Mouse (Mus musculus) MEL (cell line): ENCODE results near the gene 1700016K19Rik. TPM values are rescaled to one million over a fixed set of nuclear protein-coding genes. Genes with fewer than 3 reads are reported as not detected.

ENCODE experiments used
- DNase-seq: peaks from one replicate; pipeline ENCODE4 v3.0.0; 2011; ENCODE audit warnings: low read depth, low spot score
- H3K27ac ChIP-seq: 2 replicates; pipeline ENCODE4 v1.5.1; 2012; ENCODE audit warnings: low read depth, mild to moderate bottlenecking, control low read depth, low read length, moderate library complexity; ENCODE audit not compliant: control insufficient read depth
- H3K27me3 ChIP-seq, 2 experiments: fragments of 150-350 bp in 1 of 2; sonication (generic) in 1 of 2; 2 replicates each; pipeline ENCODE4 v1.6.1; 2012; ENCODE audit warnings: low read length in 2 of 2, mild to moderate bottlenecking in 2 of 2, improper control_type of control experiment in 1 of 2, moderate library complexity in 1 of 2; ENCODE audit not compliant: insufficient read depth in 2 of 2, control insufficient read depth in 1 of 2
- H3K36me3 ChIP-seq, 2 experiments: 2 replicates each; pipeline ENCODE4 v1.6.1; 2012 to 2014; ENCODE audit warnings: low read length in 2 of 2, improper control_type of control experiment in 1 of 2, inconsistent platforms in 1 of 2, mild to moderate bottlenecking in 1 of 2; ENCODE audit not compliant: insufficient read depth in 2 of 2, control insufficient read depth in 1 of 2
- H3K4me1 ChIP-seq, 2 experiments: fragments of 150-350 bp in 1 of 2; sonication (generic) in 1 of 2; 2 replicates each; pipeline ENCODE4 v1.6.1; 2012; ENCODE audit warnings: low read length in 2 of 2, improper control_type of control experiment in 1 of 2, mild to moderate bottlenecking in 1 of 2; ENCODE audit not compliant: insufficient read depth in 2 of 2, control insufficient read depth in 1 of 2
- H3K4me3 ChIP-seq, 2 experiments: fragments of 150-350 bp in 1 of 2; sonication (generic) in 1 of 2; 2 replicates each; pipeline ENCODE4 v1.5.1; 2012; ENCODE audit warnings: low read depth in 2 of 2, low read length in 2 of 2, mild to moderate bottlenecking in 2 of 2, moderate library complexity in 2 of 2, control low read depth in 1 of 2, improper control_type of control experiment in 1 of 2; ENCODE audit not compliant: control insufficient read depth in 1 of 2, insufficient read depth in 1 of 2
- H3K79me2 ChIP-seq: 2 replicates; pipeline ENCODE4 v1.6.1; 2012; ENCODE audit warnings: mild to moderate bottlenecking, low read length, moderate library complexity; ENCODE audit not compliant: control insufficient read depth, poor library complexity, insufficient read depth
- H3K9ac ChIP-seq: 2 replicates; pipeline ENCODE4 v1.6.1; 2012; ENCODE audit warnings: low read depth, mild to moderate bottlenecking, control low read depth, low read length, moderate library complexity; ENCODE audit not compliant: control insufficient read depth, poor library complexity, severe bottlenecking
- H3K9me3 ChIP-seq: fragments of 150-350 bp; sonication (generic); replicated peaks from 2 replicates; pipeline ENCODE4 v1.6.1; 2012; ENCODE audit warnings: mild to moderate bottlenecking, low read length, improper control_type of control experiment, moderate library complexity; ENCODE audit not compliant: insufficient read depth
- CHD1 ChIP-seq: IDR thresholded peaks from 2 replicates; pipeline ENCODE4 v1.6.1; 2012; ENCODE audit warnings: low read depth, mild to moderate bottlenecking, inconsistent platforms, low read length, improper control_type of control experiment
- ELF1 ChIP-seq: IDR thresholded peaks from 2 replicates; pipeline ENCODE4 v1.6.1; 2014; ENCODE audit warnings: low read depth, mild to moderate bottlenecking, inconsistent platforms, low read length, improper control_type of control experiment, moderate library complexity
- ETS1 ChIP-seq: IDR thresholded peaks from 2 replicates; pipeline ENCODE4 v1.6.1; 2012; ENCODE audit warnings: low read depth, mild to moderate bottlenecking, inconsistent platforms, low read length, improper control_type of control experiment, moderate library complexity
- GATA1 ChIP-seq: IDR thresholded peaks from 2 replicates; pipeline ENCODE4 v1.6.1; 2011; ENCODE audit warnings: low read depth, low read length, improper control_type of control experiment
- HCFC1 ChIP-seq: IDR thresholded peaks from 2 replicates; pipeline ENCODE4 v1.6.1; 2012; ENCODE audit warnings: low read depth, mild to moderate bottlenecking, inconsistent platforms, low read length, improper control_type of control experiment, moderate library complexity
- KAT2A ChIP-seq: conservative IDR thresholded peaks from 2 replicates; pipeline ENCODE4 v1.6.1; 2012; ENCODE audit warnings: low read depth, low read length, improper control_type of control experiment, inconsistent platforms
- MAFK ChIP-seq: IDR thresholded peaks from 2 replicates; pipeline ENCODE4 v1.6.1; 2011; ENCODE audit warnings: low read depth, mild to moderate bottlenecking, low read length, improper control_type of control experiment, borderline replicate concordance
- MAZ ChIP-seq: IDR thresholded peaks from 2 replicates; pipeline ENCODE4 v1.6.1; 2012; ENCODE audit warnings: low read depth, mild to moderate bottlenecking, inconsistent platforms, low read length, improper control_type of control experiment
- MXI1 ChIP-seq: IDR thresholded peaks from 2 replicates; pipeline ENCODE4 v1.6.1; 2011; ENCODE audit warnings: mild to moderate bottlenecking, low read depth, low read length, improper control_type of control experiment
- MYB ChIP-seq: IDR thresholded peaks from 2 replicates; pipeline ENCODE4 v1.6.1; 2011; ENCODE audit warnings: mild to moderate bottlenecking, low read depth, low read length, improper control_type of control experiment
- NELFE ChIP-seq: IDR thresholded peaks from 2 replicates; pipeline ENCODE4 v1.6.1; 2011; ENCODE audit warnings: low read depth, low read length, improper control_type of control experiment
- POLR2A ChIP-seq, 2 experiments: IDR thresholded peaks; 2 replicates each; pipeline ENCODE4 v1.6.1; 2011 to 2012; ENCODE audit warnings: low read length in 2 of 2, mild to moderate bottlenecking in 2 of 2, control low read depth in 1 of 2, improper control_type of control experiment in 1 of 2, low read depth in 1 of 2, moderate library complexity in 1 of 2; ENCODE audit not compliant: control insufficient read depth in 1 of 2, insufficient read depth in 1 of 2, poor library complexity in 1 of 2
- RAD21 ChIP-seq: IDR thresholded peaks from 2 replicates; pipeline ENCODE4 v1.6.1; 2011; ENCODE audit warnings: mild to moderate bottlenecking, low read depth, low read length, improper control_type of control experiment
- RCOR1 ChIP-seq: IDR thresholded peaks from 2 replicates; pipeline ENCODE4 v1.6.1; 2012; ENCODE audit warnings: low read depth, mild to moderate bottlenecking, inconsistent platforms, low read length, improper control_type of control experiment
- SIN3A ChIP-seq: IDR thresholded peaks from 2 replicates; pipeline ENCODE4 v1.6.1; 2012; ENCODE audit warnings: low read length, improper control_type of control experiment, inconsistent platforms
- TAL1 ChIP-seq: IDR thresholded peaks from 2 replicates; pipeline ENCODE4 v1.6.1; 2012; ENCODE audit warnings: mild to moderate bottlenecking, inconsistent platforms, low read length, moderate library complexity, mixed read lengths
- TCF12 ChIP-seq: IDR thresholded peaks from 2 replicates; pipeline ENCODE4 v1.6.1; 2014; ENCODE audit warnings: low read depth, mild to moderate bottlenecking, inconsistent platforms, low read length, improper control_type of control experiment, moderate library complexity
- UBTF ChIP-seq: IDR thresholded peaks from 2 replicates; pipeline ENCODE4 v1.6.1; 2012; ENCODE audit warnings: low read depth, mild to moderate bottlenecking, inconsistent platforms, low read length, improper control_type of control experiment, moderate library complexity, borderline replicate concordance; ENCODE audit not compliant: insufficient read depth
- ZKSCAN1 ChIP-seq: IDR thresholded peaks from 2 replicates; pipeline ENCODE4 v1.6.1; 2012; ENCODE audit warnings: low read depth, mild to moderate bottlenecking, inconsistent platforms, low read length, improper control_type of control experiment, moderate library complexity
- ZMIZ1 ChIP-seq: IDR thresholded peaks from 2 replicates; pipeline ENCODE4 v1.6.1; 2012; ENCODE audit warnings: low read depth, mild to moderate bottlenecking, inconsistent platforms, low read length, improper control_type of control experiment, moderate library complexity
- polyA plus RNA-seq, 2 experiments: library from polyadenylated mRNA; stranded (reverse) in 1 of 2; unstranded in 1 of 2; fragments of >175 nt in 1 of 2; fragments of >200 nt in 1 of 2; gene quantifications; 2 replicates each; pipeline versions ENCODE4 v1.2.1 to v1.2.4; 2012; ENCODE audit warnings: low replicate concordance in 2 of 2, low read depth in 1 of 2; ENCODE audit not compliant: insufficient read length in 2 of 2, insufficient read depth in 1 of 2, missing spikeins in 1 of 2
- total RNA-seq: library from RNA; depleted of rRNA; stranded (reverse); fragments of 300-350 nt; gene quantifications from 2 replicates; pipeline ENCODE4 v1.2.3, GENCODE M21; 2012

The 1700016K19Rik gene
- total and polyA plus RNA-seq, 3 experiments, result 0.25 TPM; not detected in 2

DNA sequence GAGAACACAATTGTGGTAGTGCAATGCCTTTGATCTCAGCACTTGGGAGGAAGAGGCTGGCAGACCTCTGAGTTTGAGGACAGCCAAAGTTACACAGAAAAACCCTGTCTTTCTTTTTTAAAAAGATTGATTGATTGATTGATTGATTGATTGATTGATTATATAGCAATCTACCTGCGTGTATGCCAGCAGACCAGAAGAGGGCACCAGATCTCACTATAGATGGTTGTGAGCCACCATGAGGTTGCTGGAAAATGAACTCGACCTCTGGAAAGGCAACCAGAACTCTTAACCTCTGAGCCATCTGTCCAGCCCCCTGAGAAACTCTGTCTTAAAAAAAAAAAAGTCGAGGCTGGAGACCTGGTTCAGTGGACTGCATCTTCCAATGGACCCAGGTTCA lies 29.1 kb upstream of the 1700016K19Rik start (continued):
- no peak for TF ChIP-seq MAFK
- no peak for TF ChIP-seq UBTF
- TF ChIP-seq KAT2A, result no peak
- no peak for TF ChIP-seq MXI1
- TF ChIP-seq RAD21, result peak; percentile 25
- no peak for TF ChIP-seq ZKSCAN1
- TF ChIP-seq GATA1, result no peak
- TF ChIP-seq ETS1, result no peak
- TF ChIP-seq ZMIZ1, result no peak
- TF ChIP-seq TAL1, result no peak
- no peak for TF ChIP-seq MYB

DNA sequence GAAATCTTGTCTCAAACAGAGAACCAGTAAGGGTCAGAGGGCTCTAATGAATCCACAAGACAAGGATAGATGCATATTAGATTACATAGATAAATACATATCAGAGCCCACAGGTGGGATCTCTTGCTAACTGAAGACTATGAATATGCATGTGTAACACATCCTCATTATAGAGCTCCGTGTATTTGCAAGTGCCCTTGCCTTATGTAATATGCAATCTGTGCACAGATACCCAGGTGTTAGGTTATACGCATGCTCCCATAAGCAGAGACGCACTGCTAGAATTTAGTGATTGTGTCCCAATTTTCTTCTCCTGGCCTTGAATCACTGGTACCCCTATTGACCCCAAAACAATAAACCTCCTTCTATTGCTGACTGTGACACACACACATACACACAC lies 27.5 kb upstream of the 1700016K19Rik start:
- Histone ChIP-seq H3K27ac (no peak overlapping the region), H3K36me3 (peaks cover 0 to 4% of the 10 kb centered on the region in 2 experiments; a peak in 2 of 4 replicates), H3K9me3 (no peaks in the 10 kb centered on the region), H3K9ac (no peak overlapping the region), H3K4me3 (no peak overlapping the region), H3K4me1 (peaks cover 2 to 13% of the 10 kb centered on the region in 2 experiments; a peak in 3 of 4 replicates), H3K27me3 (no peaks in the 10 kb centered on the region), H3K79me2 (no peaks in the 10 kb centered on the region)
- DNase-seq, result no peak
- TF ChIP-seq ETS1 (no peak), POLR2A (IDR thresholded peaks at IDR 0.05; ENCODE audit: control insufficient read depth in 1 of 2, insufficient read depth in 1 of 2, low read depth in 1 of 2, low read length in 2 of 2, poor library complexity in 1 of 2) (no peak), RCOR1 (no peak), UBTF (no peak), HCFC1 (no peak), MAZ (no peak), ELF1 (no peak), CHD1 (no peak), TCF12 (no peak), NELFE (no peak), ZMIZ1 (no peak), TAL1 (no peak), SIN3A (no peak), RAD21 (no peak), ZKSCAN1 (no peak)
